Mouse (Mus musculus): ENCODE results near the gene Gm35549.

Gene Gm35549

DNA sequence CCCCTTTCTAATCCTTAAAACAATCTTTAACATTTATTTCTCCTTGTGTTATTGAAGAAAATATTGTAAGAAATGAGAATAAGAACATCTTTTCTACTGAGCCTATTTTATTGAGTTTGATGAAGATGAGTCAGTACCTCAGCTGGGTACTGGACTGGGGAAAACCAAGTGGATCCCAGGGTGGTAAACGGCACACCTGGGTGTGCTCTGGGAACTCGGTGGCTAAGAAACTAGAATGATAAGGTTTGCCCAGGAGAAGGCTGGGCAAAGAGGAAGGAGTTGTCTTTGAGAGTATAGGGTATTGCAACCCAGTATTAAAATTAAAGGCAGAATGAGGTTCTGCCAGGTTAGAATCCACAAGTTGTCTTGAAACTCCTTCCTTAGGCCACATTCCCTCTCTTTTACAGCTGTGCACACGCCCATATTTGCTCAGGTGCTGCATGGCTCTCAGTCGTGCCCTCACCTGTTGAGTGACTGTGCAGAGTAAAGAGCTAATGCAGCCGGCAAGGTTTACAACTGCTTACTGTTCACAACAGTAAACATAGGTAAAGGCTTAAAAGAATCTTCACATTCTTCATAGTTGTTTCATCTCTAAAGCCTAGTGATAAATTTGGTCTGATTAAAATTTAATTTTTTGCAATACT, 20.3 kb downstream of the Gm35549 start:
- DNase-seq: no peak

DNA sequence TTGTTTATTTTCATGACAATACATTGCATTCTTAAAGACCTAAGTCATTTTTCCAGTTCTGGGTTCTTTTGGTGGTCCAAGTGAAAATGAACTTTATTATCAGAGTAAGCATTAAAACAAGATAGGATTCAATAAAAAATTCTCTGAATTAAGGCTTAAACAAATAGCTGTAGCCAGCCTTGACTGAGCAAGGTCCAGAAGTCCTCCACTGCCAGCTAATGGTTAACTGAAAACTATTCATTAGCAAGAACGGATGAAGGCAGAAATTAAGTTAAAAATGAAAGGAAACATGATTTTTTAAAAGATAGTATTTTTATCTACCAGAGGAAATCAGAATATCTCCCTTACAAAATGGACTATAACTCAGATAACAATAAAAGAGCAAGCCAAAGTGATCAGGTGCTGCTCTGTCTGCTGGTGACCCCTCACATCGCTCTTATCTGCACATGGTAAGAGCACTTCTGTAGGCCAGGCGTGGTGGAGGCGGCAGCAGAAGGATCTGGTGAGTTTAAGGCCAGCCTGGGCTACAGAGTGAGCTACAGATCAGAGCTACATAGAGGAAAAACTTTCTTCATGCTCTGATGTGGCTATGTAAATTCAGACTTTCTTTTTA, 28.5 kb downstream of the Gm35549 start:
- no peak for DNase-seq

DNA sequence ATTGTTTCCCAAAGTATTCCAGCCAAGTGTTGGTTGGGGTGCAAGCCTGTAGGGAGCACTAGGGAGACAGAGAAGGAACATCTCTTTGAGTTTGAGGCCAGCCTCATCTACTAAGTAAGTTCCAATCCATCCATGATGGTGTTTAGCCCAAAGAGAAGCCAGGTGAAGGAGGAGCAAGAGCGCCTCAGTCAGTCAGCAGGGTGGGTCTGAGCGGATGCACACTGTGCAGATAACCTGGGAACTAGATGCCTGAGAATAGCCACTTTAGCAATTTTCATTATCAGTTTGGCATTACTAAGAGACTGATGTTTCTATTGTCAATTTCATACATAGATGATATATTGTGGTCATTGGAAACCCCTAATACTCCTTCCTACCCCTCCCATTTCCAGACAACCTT, 29.1 kb downstream of the Gm35549 start:
- no peak for DNase-seq

DNA sequence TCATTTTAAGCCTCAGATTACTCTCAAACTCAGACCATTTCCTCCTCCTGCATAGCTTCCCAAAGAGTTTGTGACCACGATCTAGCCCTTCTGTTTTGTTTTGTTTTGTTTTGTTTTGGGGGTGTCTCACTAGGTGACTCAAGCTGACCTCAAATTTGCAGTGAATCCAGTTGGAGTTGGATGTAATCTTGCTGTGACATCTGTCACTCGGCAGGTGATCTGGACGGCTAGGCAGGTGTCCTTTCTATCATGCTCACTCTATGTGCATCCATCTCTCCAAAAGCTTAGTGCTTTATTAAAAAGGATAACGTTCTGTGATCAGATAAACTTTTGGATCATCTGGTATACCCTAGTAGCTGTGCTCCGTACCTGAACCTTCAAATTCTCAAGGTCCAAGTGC, 31.4 kb downstream of the Gm35549 start:
- peak in 1 of 2 experiments; percentile 32 for DNase-seq

DNA sequence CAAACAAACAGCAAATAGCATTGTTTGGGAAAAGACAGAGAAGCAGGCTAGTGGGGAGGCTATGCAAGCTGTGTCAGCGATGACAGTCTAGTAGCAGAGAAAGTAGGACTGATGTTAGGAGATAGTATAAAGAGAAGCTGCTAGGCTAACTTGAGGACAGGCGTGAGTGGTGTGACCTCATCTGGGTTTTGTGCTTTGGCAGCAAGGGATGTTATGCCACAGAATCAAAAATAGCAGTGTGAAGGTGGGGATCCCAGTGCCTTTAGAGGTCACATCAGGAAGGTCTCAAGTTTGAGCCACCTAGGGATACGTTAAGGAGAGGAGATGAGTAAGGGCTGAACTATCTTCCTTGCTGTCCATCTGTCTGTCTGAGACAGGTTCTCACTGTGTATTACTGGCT, 33.6 kb downstream of the Gm35549 start:
- no peak for DNase-seq

DNA sequence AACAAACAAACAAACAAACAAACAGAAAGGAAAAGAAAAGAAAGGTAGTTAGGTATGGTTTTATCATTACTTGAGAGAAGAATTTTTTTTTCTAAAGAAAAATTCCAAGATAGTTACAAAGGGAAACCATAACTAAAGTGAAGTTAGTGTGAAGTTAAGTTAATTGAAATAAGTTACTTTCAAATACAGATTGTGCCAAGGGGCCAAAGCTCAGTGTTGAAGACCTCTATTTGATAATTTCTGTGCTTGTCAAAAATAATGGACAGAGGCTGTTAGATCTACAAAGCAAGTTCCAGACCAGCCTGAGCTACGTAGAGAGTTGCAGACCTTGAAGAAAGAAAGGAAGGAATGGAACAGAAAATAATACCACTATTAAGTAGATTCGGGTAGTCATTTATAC, 36.6 kb downstream of the Gm35549 start:
- DNase-seq: no peak

DNA sequence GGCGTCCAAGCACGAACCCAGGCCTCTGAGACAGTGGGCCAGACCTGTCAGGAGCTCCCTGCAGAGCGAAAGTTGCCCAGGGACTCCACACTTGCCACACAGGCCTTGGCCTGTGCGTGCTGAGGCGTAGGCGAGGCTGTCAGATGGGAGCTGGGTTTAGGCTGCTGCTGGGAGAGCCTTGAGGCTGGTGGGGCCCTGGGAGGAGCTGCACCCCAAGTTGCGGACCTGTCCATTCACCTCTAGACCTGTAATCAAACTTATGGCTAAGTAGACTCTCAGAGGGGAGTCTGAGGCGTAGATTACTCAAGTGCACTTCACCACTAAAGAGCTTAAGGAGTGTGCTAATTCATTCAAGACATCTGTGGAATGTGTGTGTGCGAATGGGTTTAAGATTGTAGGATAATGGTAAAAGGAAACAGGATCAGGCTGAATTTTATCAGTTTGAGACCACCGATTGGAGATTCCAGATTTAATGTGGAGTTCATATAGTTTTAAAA, 37.9 kb downstream of the Gm35549 start:
- DNase-seq: no peak

DNA sequence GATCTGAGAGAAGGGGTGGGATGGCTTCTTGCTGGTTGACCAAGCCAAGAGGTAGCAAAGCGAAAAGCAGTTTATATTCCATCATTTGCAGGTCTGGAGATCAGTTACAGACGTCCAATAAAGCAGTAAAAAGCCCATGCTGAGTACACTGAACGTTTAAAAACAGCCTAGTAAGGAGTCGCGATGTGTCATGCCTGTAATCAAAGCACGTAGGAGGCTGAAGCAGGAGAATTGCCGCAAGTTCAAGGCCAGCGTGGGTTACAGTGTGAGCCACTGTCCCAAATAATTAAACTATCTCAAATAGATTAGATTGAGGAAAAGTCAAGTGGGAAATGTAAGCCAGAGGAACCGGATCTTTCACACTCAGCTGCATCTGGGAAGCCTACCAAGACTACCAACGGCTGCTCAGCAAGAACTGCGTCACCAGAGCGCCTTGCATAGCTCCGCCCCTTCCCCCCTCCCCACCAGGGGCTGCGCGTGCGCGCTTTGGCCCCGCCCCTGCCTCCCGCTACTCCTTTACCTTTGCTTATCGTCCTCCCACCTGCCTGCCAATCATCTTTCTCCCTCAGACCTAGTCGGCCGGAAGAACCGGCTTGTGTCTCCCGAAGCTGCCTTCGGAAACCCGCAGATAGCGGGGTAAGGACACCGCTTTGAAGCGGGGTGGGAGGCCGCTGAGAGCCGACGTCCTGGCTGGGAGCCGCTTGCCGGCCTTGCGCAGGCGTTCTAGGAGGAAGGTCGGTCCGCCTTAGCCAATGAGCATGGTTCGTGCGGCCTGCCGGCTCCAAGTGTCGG, 38.6 kb downstream of the Gm35549 start, which contains the start of gene Tcaim:
Gene Tcaim, plus strand, starts transcription at position 487 of the 792 bp plus-strand sequence.
- peak; percentile 97 for DNase-seq

DNA sequence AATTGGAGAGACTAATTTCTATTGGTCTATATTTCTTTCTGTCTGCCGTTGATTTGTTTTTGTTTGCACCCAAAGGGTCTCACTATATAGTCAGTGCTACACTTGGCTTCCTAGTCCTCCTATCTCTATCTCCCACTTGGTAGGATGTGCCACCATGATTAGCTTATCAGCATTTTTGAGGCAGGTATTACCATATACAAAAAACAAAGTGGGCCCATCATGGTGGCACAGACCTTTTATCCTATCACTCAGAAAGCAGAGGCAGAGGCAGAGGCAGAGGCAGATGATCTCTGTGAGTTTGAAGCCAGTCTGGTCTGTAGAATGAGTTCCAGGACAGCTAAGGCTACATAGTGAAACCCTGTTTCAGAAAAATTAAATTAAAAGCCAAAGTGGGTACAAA, 57.3 kb downstream of the Gm35549 start:
- no peak for DNase-seq

DNA sequence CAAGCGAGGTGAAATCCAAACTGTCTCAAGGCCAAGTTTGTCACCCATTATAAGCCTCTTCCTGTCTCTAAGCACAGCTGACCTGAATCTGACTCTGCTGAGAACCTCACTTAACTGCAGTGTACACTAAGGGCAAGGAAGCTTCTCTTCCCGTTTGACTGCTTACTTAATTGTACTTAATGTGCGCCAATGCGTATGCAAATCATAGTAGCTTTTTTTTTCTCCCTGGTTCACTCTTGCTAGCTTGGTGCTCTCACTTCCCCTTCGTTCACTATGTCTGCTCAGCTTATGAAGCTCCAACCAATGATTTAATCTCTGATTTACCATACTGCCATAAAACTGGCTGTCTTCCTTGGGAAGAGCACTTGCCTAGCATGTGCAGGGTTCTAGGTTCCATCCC, 58.6 kb downstream of the Gm35549 start:
- DNase-seq: no peak

All from cerebellum, postnatal 14 days (tissue).